Mouse (Mus musculus): ENCODE data around the gene Sorl1.

The Sorl1 gene

GRCm38 (mm10) chr9:42123713-42124576 is at the start of gene Sorl1:
Gene Sorl1 (minus strand): TSS chr9:42124297.
- peak; percentile 82 for DNase-seq (ENCODE audit: low read depth, low spot score)

- DNase-seq (ENCODE audit: low read depth, low spot score) = no peak
Observed at GRCm38 (mm10) chr9:42173781-42174180, 49.7 kb upstream of the Sorl1 start.

- no peak for DNase-seq (ENCODE audit: low read depth, low spot score)
Observed at GRCm38 (mm10) chr9:42169491-42169890, 45.4 kb upstream of the Sorl1 start.

- DNase-seq (ENCODE audit: low read depth, low spot score) = no peak
Observed at GRCm38 (mm10) chr9:42169025-42169424, 44.9 kb upstream of the Sorl1 start.

- no peak for DNase-seq (ENCODE audit: low read depth, low spot score)
Observed at GRCm38 (mm10) chr9:42164930-42165329, 40.8 kb upstream of the Sorl1 start.

GRCm38 (mm10) chr9:42163011-42163410 is 38.9 kb upstream of the Sorl1 start:
- no peak for DNase-seq (ENCODE audit: low read depth, low spot score)

GRCm38 (mm10) chr9:42159376-42159775 is 35.3 kb upstream of the Sorl1 start:
- no peak for DNase-seq (ENCODE audit: low read depth, low spot score)

- DNase-seq (ENCODE audit: low read depth, low spot score) = no peak
Observed at GRCm38 (mm10) chr9:42158652-42159051, 34.6 kb upstream of the Sorl1 start.

GRCm38 (mm10) chr9:42157981-42158380 is 33.9 kb upstream of the Sorl1 start:
- DNase-seq (ENCODE audit: low read depth, low spot score) = no peak

- no peak for DNase-seq (ENCODE audit: low read depth, low spot score)
Observed at GRCm38 (mm10) chr9:42156566-42156965, 32.5 kb upstream of the Sorl1 start.

- no peak for DNase-seq (ENCODE audit: low read depth, low spot score)
Observed at GRCm38 (mm10) chr9:42154682-42155081, 30.6 kb upstream of the Sorl1 start.

- DNase-seq (ENCODE audit: low read depth, low spot score) = no peak
Observed at GRCm38 (mm10) chr9:42148816-42149215, 24.7 kb upstream of the Sorl1 start.

GRCm38 (mm10) chr9:42148036-42148435 is 23.9 kb upstream of the Sorl1 start:
- no peak for DNase-seq (ENCODE audit: low read depth, low spot score)

GRCm38 (mm10) chr9:42146463-42146862 is 22.4 kb upstream of the Sorl1 start:
- peak; percentile 88 for DNase-seq (ENCODE audit: low read depth, low spot score)

GRCm38 (mm10) chr9:42141549-42142210 is 17.6 kb upstream of the Sorl1 start:
- DNase-seq (ENCODE audit: low read depth, low spot score) = peak; percentile 83

- DNase-seq (ENCODE audit: low read depth, low spot score) = peak; percentile 63
Observed at GRCm38 (mm10) chr9:42138248-42138858, 14.3 kb upstream of the Sorl1 start.

GRCm38 (mm10) chr9:42137578-42137977 is 13.5 kb upstream of the Sorl1 start:
- no peak for DNase-seq (ENCODE audit: low read depth, low spot score)

- no peak for DNase-seq (ENCODE audit: low read depth, low spot score)
Observed at GRCm38 (mm10) chr9:42130793-42131760, 7.0 kb upstream of the Sorl1 start.

GRCm38 (mm10) chr9:42127983-42128382 is 3.9 kb upstream of the Sorl1 start:
- no peak for DNase-seq (ENCODE audit: low read depth, low spot score)

- no peak for DNase-seq (ENCODE audit: low read depth, low spot score)
Observed at GRCm38 (mm10) chr9:42125262-42125982, 1.3 kb upstream of the Sorl1 start.

- no peak for DNase-seq (ENCODE audit: low read depth, low spot score)
Observed at GRCm38 (mm10) chr9:42123204-42123603, 893 bp downstream of the Sorl1 start.
